Mouse (Mus musculus): ENCODE results near the gene Pyroxd2.

GRCm38 (mm10) chr19:42727424-42727823 lies 25.2 kb downstream of the Pyroxd2 start:
- TF ChIP-seq CTCF (IDR thresholded peaks at IDR 0.05; ENCODE audit: insufficient read depth, low read length) (no peak), POLR2A (IDR thresholded peaks at IDR 0.05; ENCODE audit: borderline replicate concordance, extremely low read depth, low read depth, low read length) (no peak)
